Mouse (Mus musculus) E14TG2a.4 (cell line): Measurements from ENCODE around the gene Isoc2b.

Experiments used
- CTCF ChIP-seq: conservative IDR thresholded peaks from 2 replicates; pipeline ENCODE4 v1.5.1; 2014; ENCODE audit warnings: low read length
- NANOG ChIP-seq: IDR thresholded peaks from 2 replicates; pipeline ENCODE4 v1.6.1; 2014; ENCODE audit warnings: borderline replicate concordance, low read length, mixed read lengths
- POU5F1 ChIP-seq: IDR thresholded peaks from 2 replicates; pipeline ENCODE4 v1.6.1; 2014; ENCODE audit warnings: low read length, borderline replicate concordance

DNA sequence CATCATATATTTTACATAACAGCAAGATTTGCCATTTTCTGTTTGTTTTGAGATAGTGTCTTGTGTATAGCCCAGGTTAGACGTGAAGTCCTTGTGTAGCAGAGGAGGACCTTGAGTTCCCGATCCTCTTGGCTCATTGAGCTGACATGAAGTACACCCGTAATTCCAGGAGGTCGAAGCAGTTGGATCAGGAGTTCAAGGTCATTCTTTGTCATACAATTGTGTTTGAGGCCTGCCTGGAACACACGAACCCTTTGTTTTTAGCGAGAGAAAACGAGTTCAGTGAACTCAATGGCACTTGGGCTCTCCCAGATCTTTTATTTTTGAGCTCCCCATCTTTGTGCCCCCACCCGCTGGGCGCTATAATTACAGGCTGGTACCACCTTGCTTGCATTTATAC, 32.3 kb upstream of the Isoc2b start:
- no peak; the same call in 1 of the 2 replicates for TF ChIP-seq POU5F1
- TF ChIP-seq CTCF = no peak
- no peak; the same call in 1 of the 2 replicates for TF ChIP-seq NANOG
